Mouse (Mus musculus) bone marrow macrophage, adult 2 months (primary cell): ENCODE measurements around the gene Krtap10-4.
"Not testable (repeated sequence)": the region's sequence is repeated elsewhere in the genome, so short reads cannot be mapped to it uniquely, and the experiment has no call there.

Source experiments
- CTCF ChIP-seq: IDR thresholded peaks from 2 replicates; pipeline ENCODE4 v1.5.1; 2012; ENCODE audit warnings: low read depth, mild to moderate bottlenecking, low read length, moderate library complexity
- POLR2A ChIP-seq: IDR thresholded peaks from 2 replicates; pipeline ENCODE4 v1.6.1; 2012; ENCODE audit warnings: mild to moderate bottlenecking, low read depth, low read length, borderline replicate concordance

GRCm38 (mm10) chr10:77783396-77783795 is 43.5 kb downstream of the Krtap10-4 start:
- not testable (repeated sequence) for TF ChIP-seq POLR2A, CTCF
